Mouse (Mus musculus) embryo, embryonic 9.5 days (tissue): ENCODE data around the gene Vps13d.

Source experiments
- DNase-seq: peaks from one replicate; pipeline ENCODE4 v3.0.0-alpha.2; 2017; ENCODE audit errors: extremely low spot score

Gene Vps13d

GRCm38 (mm10) chr4:145009437-145009836 lies 185.4 kb downstream of the Vps13d start:
- no peak for DNase-seq

- no peak for DNase-seq
Measured at GRCm38 (mm10) chr4:145005943-145006545, 188.8 kb downstream of the Vps13d start.

- DNase-seq, result no peak
Measured at GRCm38 (mm10) chr4:145004176-145004575, 190.6 kb downstream of the Vps13d start.

GRCm38 (mm10) chr4:145002733-145003132 lies 192.1 kb downstream of the Vps13d start:
- DNase-seq, result no peak

GRCm38 (mm10) chr4:144999903-145000382 lies 194.9 kb downstream of the Vps13d start:
- no peak for DNase-seq

- DNase-seq, result no peak
Measured at GRCm38 (mm10) chr4:144999572-144999880, 195.3 kb downstream of the Vps13d start.

- DNase-seq, result no peak
Measured at GRCm38 (mm10) chr4:144998808-144999571, 195.8 kb downstream of the Vps13d start.

GRCm38 (mm10) chr4:144997887-144998658 lies 196.7 kb downstream of the Vps13d start:
- no peak for DNase-seq

- DNase-seq, result no peak
Measured at GRCm38 (mm10) chr4:144996996-144997820, 197.6 kb downstream of the Vps13d start.

GRCm38 (mm10) chr4:144995826-144996225 lies 199.0 kb downstream of the Vps13d start:
- DNase-seq, result no peak

GRCm38 (mm10) chr4:144993047-144993917 lies 201.5 kb downstream of the Vps13d start:
- no peak for DNase-seq

GRCm38 (mm10) chr4:144992413-144992812 lies 202.4 kb downstream of the Vps13d start:
- no peak for DNase-seq

- no peak for DNase-seq
Measured at GRCm38 (mm10) chr4:144988443-144989206, 206.2 kb downstream of the Vps13d start.

- DNase-seq, result no peak
Measured at GRCm38 (mm10) chr4:144986016-144986805, 208.6 kb downstream of the Vps13d start.

- no peak for DNase-seq
Measured at GRCm38 (mm10) chr4:144983821-144984371, 210.9 kb downstream of the Vps13d start.

- no peak for DNase-seq
Measured at GRCm38 (mm10) chr4:144983228-144983744, 211.5 kb downstream of the Vps13d start.

- DNase-seq, result no peak
Measured at GRCm38 (mm10) chr4:144980811-144981551, 213.8 kb downstream of the Vps13d start.

GRCm38 (mm10) chr4:144980110-144980509 lies 214.7 kb downstream of the Vps13d start:
- no peak for DNase-seq
